Mouse (Mus musculus): ENCODE measurements around the gene Slc44a5. TPM values are rescaled to one million over a fixed set of nuclear protein-coding genes. Genes with fewer than 3 reads are reported as not detected.

Slc44a5 gene
- polyA plus RNA-seq (2014; fragmentation: Illumina TruSeq; extraction: RNeasy Lipid Tissue Mini Kit (QIAGEN cat#74804); ENCODE audit: low read depth, low replicate concordance): not detected

DNA sequence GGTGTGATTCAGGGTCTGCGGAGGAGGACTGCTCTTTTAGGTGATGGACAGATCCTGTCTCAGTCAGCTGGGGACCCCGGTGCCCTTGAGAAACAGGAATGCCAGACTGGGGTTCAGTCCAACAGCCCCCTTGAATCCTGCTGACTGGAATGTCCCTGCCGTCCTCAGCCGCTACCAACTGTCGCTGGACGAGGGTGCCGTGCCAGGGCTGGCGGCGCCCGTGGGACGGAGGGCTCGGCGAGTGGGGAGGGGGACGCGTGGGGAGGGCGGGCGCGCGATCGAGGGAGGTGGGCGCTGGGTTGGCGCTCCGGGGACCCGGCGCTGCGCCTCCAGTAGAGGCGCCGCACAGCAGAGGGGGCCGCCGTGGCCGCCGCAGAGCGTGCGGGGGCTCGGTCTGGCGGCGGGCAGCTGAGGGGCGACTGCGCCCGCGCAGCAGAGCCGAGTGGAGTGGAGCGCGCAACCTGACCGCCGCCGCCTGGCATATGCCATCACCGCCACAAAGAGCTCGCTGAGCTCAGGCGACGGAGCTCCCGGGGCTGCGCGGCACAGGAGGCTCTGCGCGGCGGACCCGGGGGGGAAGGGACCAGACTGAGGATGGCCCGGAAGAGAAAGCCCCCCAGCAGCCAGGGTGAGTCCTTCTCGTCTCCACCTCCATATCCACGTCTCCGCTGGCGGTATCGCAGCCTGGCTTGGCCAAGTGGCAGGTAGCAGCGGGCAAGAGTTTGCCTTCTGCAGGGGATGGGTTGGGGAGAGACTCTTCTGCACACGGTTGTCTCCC lies at the start of gene Slc44a5:
Gene Slc44a5 (plus strand): TSS at position 266 of the 778 bp plus-strand sequence.

DNA sequence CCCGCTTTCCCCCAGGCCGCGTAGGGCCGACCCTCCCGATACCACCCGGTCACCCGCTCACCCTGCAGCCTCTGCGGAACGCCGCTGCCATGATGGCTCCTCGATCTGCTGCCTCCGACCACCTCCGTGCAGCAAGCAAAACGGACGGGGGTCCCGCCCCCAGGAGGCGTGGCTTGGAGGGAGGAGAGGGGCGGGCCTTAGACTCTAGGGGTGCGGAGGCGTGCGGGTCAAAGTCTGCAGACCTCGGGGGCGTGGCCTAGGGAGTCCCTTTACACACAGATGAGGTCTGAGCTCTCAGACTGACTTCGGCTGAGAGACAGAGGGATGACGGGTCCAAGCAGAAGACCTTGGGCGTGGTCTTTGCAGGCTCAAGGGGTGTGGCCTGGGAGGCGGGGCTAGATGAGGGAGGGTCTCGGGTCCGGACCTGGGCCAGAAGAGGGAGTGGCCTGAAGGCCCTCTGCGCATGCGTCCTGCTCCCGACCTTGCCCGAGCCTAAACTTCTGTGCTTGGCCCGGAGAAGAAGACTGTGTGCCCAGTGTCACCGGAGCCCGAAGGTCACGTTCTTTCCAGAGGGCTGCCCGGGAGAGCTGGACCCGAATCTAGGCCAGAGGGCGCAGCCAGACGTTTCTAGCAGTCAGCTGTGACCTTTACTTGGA lies 28.8 kb upstream of the Slc44a5 start, which contains the start of gene Acadm:
Gene Acadm (minus strand): TSS at position 298 of the 656 bp plus-strand sequence.

Other genes with a start within 250 kb of the Slc44a5 start
- 4.4 TPM for gene St6galnac3, start 248.3 kb upstream of the Slc44a5 start, polyA plus RNA-seq (2014; fragmentation: Illumina TruSeq; extraction: RNeasy Lipid Tissue Mini Kit (QIAGEN cat#74804); ENCODE audit: low read depth, low replicate concordance)
- gene Asb17, start 129.2 kb upstream of the Slc44a5 start, polyA plus RNA-seq (2014; fragmentation: Illumina TruSeq; extraction: RNeasy Lipid Tissue Mini Kit (QIAGEN cat#74804); ENCODE audit: low read depth, low replicate concordance): not detected
- gene Msh4, start 67.3 kb upstream of the Slc44a5 start, polyA plus RNA-seq (2014; fragmentation: Illumina TruSeq; extraction: RNeasy Lipid Tissue Mini Kit (QIAGEN cat#74804); ENCODE audit: low read depth, low replicate concordance): not detected
- gene Rabggtb, start 60.4 kb upstream of the Slc44a5 start, polyA plus RNA-seq (2014; fragmentation: Illumina TruSeq; extraction: RNeasy Lipid Tissue Mini Kit (QIAGEN cat#74804); ENCODE audit: low read depth, low replicate concordance): 103 TPM
- 685 TPM for gene Acadm, start 28.8 kb upstream of the Slc44a5 start, polyA plus RNA-seq (2014; fragmentation: Illumina TruSeq; extraction: RNeasy Lipid Tissue Mini Kit (QIAGEN cat#74804); ENCODE audit: low read depth, low replicate concordance)

Data from adrenal gland, adult 10 weeks (tissue).